Mouse (Mus musculus) intestine, embryonic 14.5 days (tissue): ENCODE measurements around the gene Morn3. TPM values are rescaled to one million over a fixed set of nuclear protein-coding genes. Genes with fewer than 3 reads are reported as not detected.
A peak's percentile ranks its signal among the peaks of the same experiment; 100 is the strongest.

ENCODE experiments used
- ATAC-seq: fragments of 200-750 bp; cut with Nextera tagmentation; replicated peaks from 2 replicates; pipeline ENCODE4 v1.8.0; 2017; ENCODE audit warnings: low read depth, moderate number of reproducible peaks, moderate TSS enrichment, moderate library complexity; ENCODE audit not compliant: low FRiP score, low TSS enrichment
- DNase-seq: peaks from one replicate; pipeline ENCODE4 v3.0.0-alpha.2; 2018; ENCODE audit warnings: low spot score
- H3K27ac ChIP-seq: fragments of 300-500 bp; sonication (generic); 2 replicates; pipeline ENCODE4 v1.5.1; 2014; ENCODE audit warnings: low read depth, mild to moderate bottlenecking, control low read depth
- H3K27me3 ChIP-seq: fragments of 300-500 bp; sonication (generic); replicated peaks from 2 replicates; pipeline ENCODE4 v1.6.1; 2014; ENCODE audit warnings: low read length, control low read depth; ENCODE audit not compliant: control insufficient read depth, insufficient read depth
- H3K36me3 ChIP-seq: fragments of 300-500 bp; sonication (generic); 2 replicates; pipeline ENCODE4 v1.6.1; 2014; ENCODE audit warnings: low read length, control low read depth; ENCODE audit not compliant: control insufficient read depth, insufficient read depth
- H3K4me1 ChIP-seq: fragments of 300-500 bp; sonication (generic); replicated peaks from 2 replicates; pipeline ENCODE4 v1.6.1; 2014; ENCODE audit warnings: low read length, control low read depth, mixed read lengths; ENCODE audit not compliant: control insufficient read depth, insufficient read depth
- H3K4me2 ChIP-seq: fragments of 300-500 bp; sonication (generic); 2 replicates; pipeline ENCODE4 v1.6.1; 2014; ENCODE audit warnings: low read length
- H3K4me3 ChIP-seq: fragments of 300-500 bp; sonication (generic); 2 replicates; pipeline ENCODE4 v1.5.1; 2014; ENCODE audit warnings: low read depth, low read length, control low read depth, mixed read lengths
- H3K9ac ChIP-seq: fragments of 300-500 bp; sonication (generic); 2 replicates; pipeline ENCODE4 v1.6.1; 2014; ENCODE audit warnings: mild to moderate bottlenecking, low read length
- H3K9me3 ChIP-seq: fragments of 300-500 bp; sonication (generic); 2 replicates; pipeline ENCODE4 v1.6.1; 2016; ENCODE audit warnings: low read length, control low read depth; ENCODE audit not compliant: control insufficient read depth
- WGBS: fragments of 180-500 bp; shearing (Covaris S2); extraction: QIAGEN DNeasy Blood & Tissue Kit; methylation state at CpG from one replicate; pipeline ENCODE4 v1.1.7; 2014; 5-methylcytosine and 5-hydroxymethylcytosine counted together
- polyA plus RNA-seq: library from polyadenylated mRNA; unstranded; fragments of >200 nt; fragmentation: Nextera tagmentation; extraction: Ambion mirVana; gene quantifications from 2 replicates; pipeline ENCODE4 v1.2.1, GENCODE M21; 2014

Morn3 gene
- polyA plus RNA-seq, 1 experiment from 2014 or later: 1.5 TPM

- no peak for DNase-seq
- H3K9ac ChIP-seq: no peak overlapping the region
- H3K4me1 ChIP-seq: peaks cover 23% of the 10 kb centered on the region
- no peak overlapping the region for H3K4me3 ChIP-seq
- no peak overlapping the region for H3K4me2 ChIP-seq
- H3K9me3 ChIP-seq: 0 out of 2 replicates have a peak, but pooled peaks cover 4% of the 10 kb centered on the region
- H3K36me3 ChIP-seq: no peaks in the 10 kb centered on the region
- no peak for ATAC-seq
- H3K27ac ChIP-seq: no peak overlapping the region
- 91% methylated on average over 12 of the region's 13 CpGs for WGBS
- no peaks in the 10 kb centered on the region for H3K27me3 ChIP-seq
Measured at GRCm38 (mm10) chr5:123080510-123080909, 33.7 kb upstream of the Morn3 start.

- DNase-seq (no peak), ATAC-seq (no peak)
- H3K9me3 ChIP-seq: 0 out of 2 replicates have a peak, but pooled peaks cover 4% of the 10 kb centered on the region
- H3K4me2 ChIP-seq: 0 out of 2 replicates have a peak overlapping the region, but pooled peaks have one; percentile 18
- no peak overlapping the region for H3K9ac ChIP-seq
- H3K27ac ChIP-seq: peak overlapping the region; percentile 33; the same call in 1 of the 2 replicates
- 33% methylated on average over 8 of the region's 8 CpGs for WGBS
- no peaks in the 10 kb centered on the region for H3K27me3 ChIP-seq
- no peak overlapping the region for H3K4me3 ChIP-seq
- no peaks in the 10 kb centered on the region for H3K36me3 ChIP-seq
- H3K4me1 ChIP-seq: peaks cover 25% of the 10 kb centered on the region
Measured at GRCm38 (mm10) chr5:123080041-123080440, 33.2 kb upstream of the Morn3 start.

- ATAC-seq (no peak), DNase-seq (no peak)
- Histone ChIP-seq H3K4me2 (no peak overlapping the region), H3K4me1 (peaks cover 25% of the 10 kb centered on the region), H3K4me3 (no peak overlapping the region), H3K9ac (no peak overlapping the region), H3K27me3 (no peaks in the 10 kb centered on the region), H3K36me3 (no peaks in the 10 kb centered on the region), H3K27ac (peak overlapping the region; percentile 33; the same call in 1 of the 2 replicates), H3K9me3 (0 out of 2 replicates have a peak, but pooled peaks cover 4% of the 10 kb centered on the region)
- 66% methylated on average over 1 of the region's 1 CpGs for WGBS
Measured at GRCm38 (mm10) chr5:123079568-123079967, 32.8 kb upstream of the Morn3 start.

GRCm38 (mm10) chr5:123076419-123077281 is 29.8 kb upstream of the Morn3 start:
- H3K4me3 ChIP-seq: peak overlapping the region; percentile 56
- WGBS: 2% methylated on average over 35 of the region's 35 CpGs
- no peaks in the 10 kb centered on the region for H3K36me3 ChIP-seq
- ATAC-seq: peak; percentile 85
- no peaks in the 10 kb centered on the region for H3K27me3 ChIP-seq
- H3K27ac ChIP-seq: no peak overlapping the region
- H3K4me1 ChIP-seq: peaks cover 25% of the 10 kb centered on the region
- 0 out of 2 replicates have a peak, but pooled peaks cover 4% of the 10 kb centered on the region for H3K9me3 ChIP-seq
- no peak for DNase-seq
- peak overlapping the region; percentile 66 for H3K9ac ChIP-seq
- H3K4me2 ChIP-seq: peak overlapping the region; percentile 96

- Histone ChIP-seq H3K4me3 (peak overlapping the region; percentile 56), H3K27me3 (no peaks in the 10 kb centered on the region), H3K4me1 (peaks cover 25% of the 10 kb centered on the region), H3K36me3 (no peaks in the 10 kb centered on the region), H3K9me3 (0 out of 2 replicates have a peak, but pooled peaks cover 4% of the 10 kb centered on the region), H3K27ac (peak overlapping the region; percentile 64; the same call in 1 of the 2 replicates), H3K4me2 (peak overlapping the region; percentile 96), H3K9ac (peak overlapping the region; percentile 66)
- ATAC-seq (peak; percentile 89), DNase-seq (peak; percentile 94)
- 8% methylated on average over 44 of the region's 45 CpGs for WGBS
Measured at GRCm38 (mm10) chr5:123075576-123076418, 29.0 kb upstream of the Morn3 start.

GRCm38 (mm10) chr5:123068714-123069113 is 21.9 kb upstream of the Morn3 start:
- ATAC-seq (no peak), DNase-seq (no peak)
- no peaks in the 10 kb centered on the region for H3K36me3 ChIP-seq
- no peaks in the 10 kb centered on the region for H3K4me1 ChIP-seq
- H3K4me2 ChIP-seq: no peak overlapping the region
- H3K9me3 ChIP-seq: no peaks in the 10 kb centered on the region
- H3K27me3 ChIP-seq: no peaks in the 10 kb centered on the region
- no peak overlapping the region for H3K9ac ChIP-seq
- no peak overlapping the region for H3K4me3 ChIP-seq
- H3K27ac ChIP-seq: no peak overlapping the region
- 94% methylated on average over 2 of the region's 2 CpGs for WGBS

GRCm38 (mm10) chr5:123068115-123068514 is 21.3 kb upstream of the Morn3 start, which contains the start of gene Tmem120b:
TSS of gene Tmem120b (plus strand) at chr5:123068415.
- Histone ChIP-seq H3K9ac (no peak within 1 kb of the TSS), H3K27ac (no peak within 1 kb of the TSS), H3K4me2 (no peak within 1 kb of the TSS), H3K27me3 (no peaks in the 10 kb centered on the region), H3K36me3 (no peaks in the 10 kb centered on the region), H3K4me1 (no peaks in the 10 kb centered on the region), H3K9me3 (no peaks in the 10 kb centered on the region), H3K4me3 (no peak within 1 kb of the TSS)
- ATAC-seq (0 out of 2 replicates have a peak, but pooled peaks have one; percentile 5), DNase-seq (no peak)
- 82% methylated on average over 12 of the region's 12 CpGs for WGBS

- H3K9ac ChIP-seq: no peak overlapping the region
- no peaks in the 10 kb centered on the region for H3K36me3 ChIP-seq
- H3K9me3 ChIP-seq: no peaks in the 10 kb centered on the region
- no peak overlapping the region for H3K4me2 ChIP-seq
- H3K27ac ChIP-seq: no peak overlapping the region
- ATAC-seq (peak; percentile 42; the same call in 1 of the 2 replicates), DNase-seq (no peak)
- no peak overlapping the region for H3K4me3 ChIP-seq
- no peaks in the 10 kb centered on the region for H3K27me3 ChIP-seq
- H3K4me1 ChIP-seq: no peaks in the 10 kb centered on the region
- 13% methylated on average over 6 of the region's 6 CpGs for WGBS
Measured at GRCm38 (mm10) chr5:123067395-123067995, 20.7 kb upstream of the Morn3 start.
